Mouse (Mus musculus) kidney, adult 9 months (tissue): Measurements from ENCODE around the gene Cyp2j8.
"Not testable (repeated sequence)": the region's sequence is repeated elsewhere in the genome, so short reads cannot be mapped to it uniquely, and the experiment has no call there.

Source experiments
- DNase-seq: peaks from one replicate; pipeline ENCODE4 v3.0.0; 2022

The Cyp2j8 gene

DNA sequence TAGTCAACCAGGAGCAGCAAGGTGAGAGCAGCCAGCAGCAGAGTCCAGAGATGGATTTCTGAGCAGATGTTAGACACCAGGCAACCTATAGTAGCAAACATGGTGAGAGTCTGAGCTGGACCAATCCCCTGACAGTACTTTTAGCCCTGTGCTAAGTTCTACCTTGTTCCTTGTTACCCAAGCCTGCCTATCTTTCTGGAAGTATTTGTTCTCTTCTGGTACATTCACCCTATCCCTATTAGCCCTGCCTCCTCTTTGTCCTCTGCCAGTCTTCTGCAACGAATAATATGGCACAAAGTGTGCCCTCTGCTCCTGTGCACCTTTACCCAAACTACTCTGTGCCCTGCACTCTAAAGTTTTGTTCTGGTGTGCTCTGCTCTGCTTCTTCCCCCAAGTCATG, at the start of gene Cyp2j8:
Gene Cyp2j8 (minus strand): TSS at position 101 of the 400 bp plus-strand sequence.
- DNase-seq, result no peak

DNA sequence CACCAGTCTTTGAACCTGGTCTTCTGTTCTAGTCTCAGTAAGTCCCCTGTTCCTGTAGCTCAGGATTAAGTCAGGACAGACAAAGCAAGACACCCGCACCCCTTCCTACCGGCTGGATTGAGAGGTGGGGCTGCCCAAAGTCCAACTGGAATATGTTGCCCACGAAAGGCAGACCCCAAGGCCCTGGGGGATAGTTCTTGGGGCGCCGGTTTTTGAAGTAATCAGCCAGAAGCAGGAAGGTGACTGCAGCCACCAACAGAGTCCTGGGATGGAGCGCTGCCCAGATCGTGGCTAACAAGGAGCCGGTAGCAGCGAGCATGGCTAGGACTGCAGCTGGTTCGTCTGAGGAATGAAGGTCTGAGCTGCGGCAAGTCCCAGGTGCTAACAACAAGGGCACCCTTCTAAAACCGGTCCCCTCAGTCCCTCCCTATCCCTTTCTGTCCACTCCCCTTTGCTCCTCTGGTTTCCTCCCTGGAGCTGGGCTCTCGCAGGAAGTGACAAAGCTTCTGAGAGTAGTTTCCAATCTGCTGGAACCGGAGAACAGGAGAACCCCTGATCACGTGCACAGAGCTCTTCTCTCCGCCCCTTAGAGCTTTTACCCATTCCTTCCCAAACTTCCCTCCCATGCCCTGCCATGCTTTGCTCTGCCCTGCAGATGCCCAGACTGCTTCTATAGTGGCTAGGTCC, 46.1 kb upstream of the Cyp2j8 start, which contains the start of gene Cyp2j6:
Gene Cyp2j6 (minus strand): TSS at position 529 of the 687 bp plus-strand sequence.
- peak; percentile 53 for DNase-seq

DNA sequence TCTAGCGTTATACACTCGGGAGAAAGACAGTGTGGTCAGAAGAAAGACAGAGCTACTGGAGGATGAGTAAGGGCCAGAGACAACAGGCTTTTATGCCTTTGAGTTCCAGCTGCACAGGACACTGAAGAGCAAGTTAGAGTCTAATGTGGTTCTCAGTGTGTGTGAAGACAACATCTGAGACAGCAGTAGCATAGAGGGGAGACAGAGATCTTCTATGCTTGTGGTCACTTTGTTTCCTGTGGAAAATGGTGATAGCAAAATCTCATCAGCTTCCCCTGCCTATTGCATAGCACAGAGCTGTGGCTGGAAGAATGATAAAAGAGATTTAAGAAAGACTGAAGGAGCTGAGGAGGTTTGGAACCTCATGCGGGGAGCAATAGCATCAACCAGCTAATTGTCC, 44.4 kb upstream of the Cyp2j8 start:
- no peak for DNase-seq

DNA sequence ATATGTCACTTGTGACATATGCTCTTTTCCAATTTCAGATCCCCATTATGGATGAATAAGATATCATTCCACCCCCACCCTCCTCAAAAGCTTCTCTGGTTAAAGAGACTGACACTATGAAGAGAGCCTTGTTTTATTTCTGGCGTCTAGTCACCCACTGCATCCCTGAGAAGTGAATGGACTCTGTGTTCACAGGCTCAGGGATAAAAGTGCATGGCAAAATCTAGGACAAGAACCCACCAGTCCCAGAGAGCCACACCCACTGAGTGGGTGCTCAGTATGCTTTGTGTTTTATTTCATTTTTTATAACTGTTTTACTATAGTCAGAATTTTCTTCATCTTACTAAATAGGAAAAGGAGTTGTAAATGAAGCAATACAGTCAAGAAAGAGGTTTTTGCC, 38.8 kb upstream of the Cyp2j8 start:
- DNase-seq, result no peak

DNA sequence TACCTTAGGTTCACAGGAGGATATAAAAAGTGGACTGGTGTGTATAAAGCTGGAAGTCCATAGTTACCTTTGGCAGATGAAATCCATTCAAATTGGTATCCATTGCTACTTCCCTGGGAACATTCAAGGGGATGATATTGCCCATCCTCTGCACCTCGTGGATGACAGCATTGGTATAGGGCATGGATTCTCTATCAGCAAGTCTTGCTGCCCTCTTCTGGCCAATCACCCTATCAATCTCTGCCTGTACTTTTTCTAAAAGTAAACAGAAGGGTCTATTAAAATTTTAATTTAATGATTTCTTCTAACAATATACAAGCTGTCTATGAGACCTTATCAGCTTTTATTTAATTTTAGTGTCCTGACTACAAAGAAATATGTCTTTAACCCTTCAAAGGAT, 18.6 kb upstream of the Cyp2j8 start:
- DNase-seq, result peak; percentile 49

DNA sequence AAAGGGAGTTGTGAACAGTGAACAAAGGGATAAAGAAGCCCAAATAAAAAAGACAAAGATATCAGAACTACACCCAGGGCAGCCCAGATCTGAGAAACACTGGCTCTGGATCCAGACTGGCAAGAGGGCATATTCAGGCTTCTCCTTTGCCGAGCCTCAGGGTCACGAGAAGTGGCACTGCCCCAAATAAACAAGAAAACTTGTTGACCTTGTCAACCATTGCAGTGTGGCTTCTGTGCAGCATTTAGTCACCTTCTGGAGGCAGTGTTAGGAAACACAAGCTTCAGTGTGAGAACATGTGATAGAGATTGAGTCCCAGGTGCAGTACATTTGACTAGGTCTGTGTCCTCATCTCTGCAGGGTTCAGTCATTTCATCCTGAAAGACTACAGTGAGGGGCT, 15.1 kb upstream of the Cyp2j8 start:
- peak; percentile 14 for DNase-seq

DNA sequence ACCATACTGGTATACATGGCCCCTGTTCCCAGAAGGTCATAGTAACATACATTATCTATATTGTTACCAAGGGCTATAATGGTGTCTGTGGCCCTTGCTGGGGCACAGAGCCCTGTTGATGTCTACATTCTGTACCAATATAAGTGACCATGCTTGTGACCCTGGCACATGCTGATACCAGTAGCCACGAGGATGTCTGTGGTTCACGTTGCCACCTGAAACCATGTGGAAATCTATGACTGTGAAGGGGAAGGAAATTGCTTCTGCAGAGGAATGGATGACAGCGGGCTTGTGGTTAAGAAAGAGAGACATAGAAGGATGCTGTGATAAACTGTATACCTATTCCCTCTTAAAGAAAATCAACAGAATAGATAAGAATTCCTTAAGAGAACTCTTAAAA, 2.9 kb upstream of the Cyp2j8 start:
- no peak for DNase-seq

DNA sequence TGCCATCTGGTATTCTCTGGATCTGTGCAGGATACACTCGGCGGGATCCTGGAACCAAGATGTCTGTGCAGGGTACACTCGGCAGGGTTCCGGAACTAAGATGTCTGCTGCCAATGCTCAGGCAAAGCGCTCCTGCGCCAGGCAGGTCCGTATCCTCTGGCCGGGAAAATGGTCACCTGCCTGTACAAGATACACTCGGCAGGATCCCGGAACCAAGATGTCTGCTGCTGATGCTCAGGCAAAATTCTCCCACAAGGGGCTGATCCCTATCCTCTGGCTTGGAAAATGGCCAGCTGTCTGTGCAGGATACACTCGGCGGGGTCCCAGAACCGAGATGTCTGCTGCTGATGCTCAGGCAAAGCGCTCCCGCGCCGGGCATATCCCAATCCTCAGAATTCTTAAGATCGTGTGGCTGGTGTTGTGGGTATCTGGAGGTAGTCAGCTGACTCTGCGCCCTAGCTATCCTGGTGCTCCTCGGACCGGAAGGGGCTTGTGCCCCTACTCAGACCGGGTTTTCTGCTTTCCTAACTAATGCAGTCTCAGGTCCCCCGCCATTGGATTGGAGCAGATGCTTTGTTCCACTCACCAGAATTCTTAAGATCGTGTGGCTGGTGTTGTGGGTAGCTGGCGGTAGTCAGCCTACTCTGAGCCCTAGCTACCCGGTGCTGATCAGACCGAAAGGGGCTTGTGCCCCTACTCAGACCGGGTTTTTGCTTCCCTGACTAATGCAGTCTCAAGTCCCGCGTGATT, 43.7 kb downstream of the Cyp2j8 start:
- DNase-seq, result not testable (repeated sequence)
